Mouse (Mus musculus) cerebellum, adult 8-10 months (tissue): ENCODE measurements around the gene Olfr1215.
"Not testable (repeated sequence)": the region's sequence is repeated elsewhere in the genome, so short reads cannot be mapped to it uniquely, and the experiment has no call there.

ENCODE experiments used
- DNase-seq: peaks from one replicate; pipeline ENCODE4 v3.0.0; 2022

The Olfr1215 gene

DNA sequence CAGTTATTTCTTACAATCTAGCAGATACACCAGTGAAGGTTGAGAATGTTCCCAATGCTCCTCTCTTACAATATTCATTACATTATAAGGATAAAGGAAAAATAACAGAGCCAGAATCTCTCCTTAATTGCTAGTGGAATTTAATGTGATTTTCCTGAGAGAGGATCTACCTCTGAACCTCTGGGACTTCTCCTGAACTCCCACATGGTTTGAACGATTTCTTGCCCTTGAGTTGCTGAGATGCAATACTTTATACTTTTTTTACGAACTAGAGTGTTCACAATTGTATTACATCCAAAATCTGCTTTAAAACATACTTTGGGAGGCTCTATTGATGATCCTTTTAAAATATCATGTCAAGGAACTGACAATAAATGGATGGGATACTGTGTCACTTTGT lies at the start of gene Olfr1215:
Gene Olfr1215 (minus strand): TSS at position 101 of the 400 bp plus-strand sequence.
- DNase-seq = no peak

DNA sequence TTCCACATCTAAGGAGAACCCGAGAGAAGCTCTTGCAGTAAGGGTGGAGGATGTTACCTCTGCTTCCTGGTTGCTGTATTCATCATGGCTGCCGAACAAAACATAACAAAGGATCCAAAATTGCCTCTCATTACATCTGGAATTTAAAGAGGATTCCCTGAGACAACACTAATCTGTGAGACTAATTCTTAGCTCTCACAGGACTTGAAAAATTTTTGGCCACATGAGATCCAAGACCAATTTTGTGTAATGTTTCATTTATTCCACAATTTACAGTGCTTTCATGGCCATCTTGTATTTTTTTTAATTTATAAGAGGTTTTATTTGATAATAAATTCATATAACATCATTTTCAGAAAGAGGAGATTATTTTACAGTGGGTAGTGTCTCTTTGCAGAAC lies 25.2 kb upstream of the Olfr1215 start, which contains the start of gene Olfr1217:
Gene Olfr1217 (minus strand): TSS at position 101 of the 400 bp plus-strand sequence.
- DNase-seq = no peak

DNA sequence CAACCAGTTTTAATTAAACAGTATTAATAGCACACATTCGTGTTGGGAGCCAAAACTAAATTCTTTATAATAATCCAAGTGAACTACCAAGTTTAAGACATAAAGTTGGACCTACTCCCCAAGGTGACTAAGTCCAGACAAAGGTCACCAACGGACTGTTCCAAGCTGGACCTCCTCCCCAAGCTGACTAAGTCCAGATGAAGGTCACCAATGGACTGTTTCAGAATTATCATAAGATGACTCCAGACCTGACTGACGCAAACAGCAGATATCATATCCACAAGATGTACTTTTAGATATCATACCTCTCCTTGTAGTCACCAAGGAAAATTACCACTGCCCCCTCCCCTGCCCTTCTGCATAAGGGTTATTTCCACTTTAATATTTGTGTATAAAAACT lies 14.7 kb upstream of the Olfr1215 start:
- not testable (repeated sequence) for DNase-seq

DNA sequence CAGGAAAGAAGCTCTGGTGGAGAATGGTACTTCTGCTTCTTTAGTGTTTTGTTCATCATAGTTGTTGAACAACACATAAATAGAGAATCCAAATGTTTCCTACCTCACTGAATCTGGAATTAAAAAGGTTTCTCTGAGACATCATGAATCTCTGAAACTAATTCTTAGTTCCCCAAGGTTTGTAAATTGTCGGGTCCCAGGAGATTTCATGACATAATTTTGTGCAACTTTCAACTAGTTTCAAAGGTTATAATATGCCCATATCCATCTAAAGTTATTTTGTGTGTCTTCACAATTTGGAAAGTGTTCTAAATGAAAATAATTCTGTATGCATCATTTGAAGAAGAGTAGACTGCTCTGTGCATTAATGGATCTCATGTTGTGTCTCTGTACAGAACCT lies 11.5 kb upstream of the Olfr1215 start, which contains the start of gene Olfr1216:
Gene Olfr1216 (minus strand): TSS at position 101 of the 400 bp plus-strand sequence.
- DNase-seq = no peak

DNA sequence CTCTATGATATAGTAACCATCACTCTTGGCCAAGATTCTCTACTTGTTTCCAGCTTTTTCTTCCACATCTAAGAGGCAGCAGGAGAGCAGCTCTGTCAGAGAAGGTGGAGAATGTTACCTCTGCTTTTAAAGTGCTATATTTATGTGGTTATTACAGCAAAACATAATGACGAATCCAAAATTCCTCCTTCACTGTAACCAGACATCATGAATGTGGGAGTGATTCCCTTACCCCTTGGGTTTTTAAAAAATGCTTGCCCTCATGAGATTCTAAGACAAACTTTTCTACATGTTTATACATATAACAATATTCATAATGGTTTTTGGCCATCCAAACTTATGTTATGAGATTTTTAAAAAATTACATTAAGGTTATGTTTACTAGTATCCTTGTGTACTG lies 14.2 kb downstream of the Olfr1215 start, which contains the start of gene Olfr1214:
Gene Olfr1214 (minus strand): TSS at position 101 of the 400 bp plus-strand sequence.
- DNase-seq = no peak

DNA sequence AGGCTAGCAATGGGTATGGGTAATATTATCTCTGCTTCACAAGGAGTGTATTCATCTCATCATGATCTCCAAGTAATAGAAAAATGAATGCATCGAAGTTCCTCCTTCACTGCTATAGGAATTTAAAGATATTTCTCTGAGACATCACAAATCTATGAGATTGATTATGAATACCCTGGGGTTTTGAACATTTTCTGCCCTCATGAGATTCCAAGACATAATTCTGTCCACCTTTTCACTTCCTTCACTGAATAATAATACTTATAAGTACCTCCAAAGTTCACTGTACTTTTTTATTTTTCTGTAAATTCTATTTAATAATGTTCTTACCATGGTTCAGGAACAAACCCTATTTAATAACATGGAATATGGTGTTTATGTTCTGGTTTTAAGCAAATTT lies 26.6 kb downstream of the Olfr1215 start, which contains the start of gene Gm13762:
Gene Gm13762 (minus strand): TSS at position 101 of the 400 bp plus-strand sequence.
- DNase-seq = no peak

DNA sequence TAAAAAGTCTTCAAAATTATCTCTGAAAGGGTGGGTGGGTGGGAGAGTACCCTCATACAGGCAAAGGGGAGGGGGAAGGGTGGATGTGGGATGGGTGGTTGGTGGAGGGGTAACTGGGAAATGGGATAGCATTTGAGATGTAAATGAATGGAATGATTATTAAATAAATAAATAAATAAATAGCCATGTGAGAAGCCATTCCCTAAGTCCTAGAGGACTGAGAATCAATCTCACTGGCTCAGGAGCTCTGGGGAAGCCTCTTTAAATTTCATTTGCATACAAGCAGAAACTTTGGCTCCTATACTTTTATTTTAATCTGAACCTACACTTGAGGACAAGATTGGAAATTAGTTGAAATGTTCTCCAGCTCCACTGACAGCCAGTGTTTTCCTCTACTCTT lies 53.1 kb downstream of the Olfr1215 start, which contains the start of gene Olfr1212:
Gene Olfr1212 (plus strand): TSS at position 301 of the 400 bp plus-strand sequence.
- DNase-seq = no peak
